Mouse (Mus musculus) c-Kit-negative CD71-positive TER-119-positive erythroid progenitor cells, embryonic 14.5 days (primary cell): ENCODE measurements around the gene Klk1b22.
"Not testable (repeated sequence)": the region's sequence is repeated elsewhere in the genome, so short reads cannot be mapped to it uniquely, and the experiment has no call there.

Experiments used
- DNase-seq: peaks from one replicate; pipeline ENCODE4 v3.0.0-alpha.2; 2013; ENCODE audit warnings: low read depth, low spot score

Klk1b22 gene

DNA sequence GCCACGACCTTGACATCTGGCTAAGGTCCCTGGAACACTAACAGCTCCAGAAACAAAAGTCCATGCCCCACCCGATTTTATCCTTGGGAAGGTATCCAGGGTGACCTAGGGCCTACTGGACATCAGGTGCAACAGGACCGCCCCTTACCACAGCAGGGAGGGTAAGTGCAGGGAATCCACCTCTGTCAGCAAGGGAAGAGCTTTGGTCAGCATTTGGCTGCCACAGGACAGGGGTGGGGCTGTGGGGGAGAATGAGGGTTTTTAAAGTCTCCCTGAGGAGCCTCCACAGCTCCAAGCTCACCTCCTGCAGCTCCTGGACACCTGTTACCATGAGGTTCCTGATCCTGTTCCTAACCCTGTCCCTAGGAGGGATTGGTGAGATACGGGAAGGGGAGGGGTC lies at the start of gene Klk1b22:
TSS of gene Klk1b22 (plus strand) at position 301 of the 400 bp plus-strand sequence.
- DNase-seq, result no peak

DNA sequence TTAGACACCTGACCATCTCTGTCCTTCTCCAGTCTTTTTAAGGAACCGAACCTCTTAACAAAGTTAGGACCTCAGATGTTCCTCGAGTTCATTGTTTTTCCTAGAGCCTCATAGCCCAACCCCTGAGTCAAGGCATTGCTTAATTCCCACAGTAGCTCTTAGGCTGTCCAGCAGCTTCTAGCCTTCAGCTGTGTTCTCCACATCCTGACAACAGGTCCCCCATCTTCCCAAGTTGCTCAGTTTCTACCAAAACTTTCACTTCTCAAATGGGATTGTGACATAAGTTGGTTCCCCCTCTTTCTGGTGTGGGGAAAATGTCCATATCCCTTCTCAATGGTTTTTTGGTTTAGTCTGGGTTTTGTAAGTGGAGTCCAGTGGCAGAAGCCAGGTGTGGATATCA lies 40.4 kb upstream of the Klk1b22 start:
- DNase-seq, result no peak

DNA sequence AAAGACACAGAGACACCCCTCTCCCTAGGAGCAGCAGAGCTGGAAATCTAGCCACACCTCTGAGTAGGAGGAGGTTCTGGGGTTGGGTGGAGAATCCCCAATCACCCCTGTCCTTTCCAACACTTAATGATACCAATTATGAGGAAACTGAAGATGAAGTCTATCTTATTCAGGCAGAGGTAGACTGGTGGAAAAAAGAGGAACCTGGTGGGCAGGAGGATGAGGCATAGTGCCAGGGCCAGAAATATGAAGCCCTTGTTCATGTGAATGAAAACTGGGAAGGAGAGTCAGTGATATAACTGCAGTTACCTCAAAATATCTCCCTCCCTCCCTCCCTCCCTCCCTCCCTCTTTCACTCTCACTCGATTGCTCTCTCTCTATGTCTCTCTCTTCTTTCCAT lies 34.8 kb upstream of the Klk1b22 start:
- DNase-seq, result no peak

DNA sequence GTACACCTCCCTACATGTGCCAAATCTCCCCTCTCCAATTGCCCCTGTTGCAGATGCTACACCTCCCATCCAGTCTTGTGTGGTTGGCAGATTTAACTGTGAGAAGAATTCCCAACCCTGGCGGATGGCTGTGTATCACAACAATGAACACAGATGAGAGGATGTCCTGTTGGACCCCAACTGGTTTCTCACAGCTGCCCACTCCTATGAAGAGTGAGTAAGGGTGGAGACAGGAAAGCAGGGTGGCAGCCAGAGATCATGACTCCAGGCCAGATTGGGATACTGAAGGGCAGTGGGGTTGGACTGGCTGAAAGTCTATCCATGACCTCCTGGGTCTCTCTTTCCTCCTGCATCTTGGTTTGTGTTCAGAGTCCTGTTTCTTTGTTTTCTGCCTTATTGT lies 16.4 kb upstream of the Klk1b22 start:
- no peak for DNase-seq

DNA sequence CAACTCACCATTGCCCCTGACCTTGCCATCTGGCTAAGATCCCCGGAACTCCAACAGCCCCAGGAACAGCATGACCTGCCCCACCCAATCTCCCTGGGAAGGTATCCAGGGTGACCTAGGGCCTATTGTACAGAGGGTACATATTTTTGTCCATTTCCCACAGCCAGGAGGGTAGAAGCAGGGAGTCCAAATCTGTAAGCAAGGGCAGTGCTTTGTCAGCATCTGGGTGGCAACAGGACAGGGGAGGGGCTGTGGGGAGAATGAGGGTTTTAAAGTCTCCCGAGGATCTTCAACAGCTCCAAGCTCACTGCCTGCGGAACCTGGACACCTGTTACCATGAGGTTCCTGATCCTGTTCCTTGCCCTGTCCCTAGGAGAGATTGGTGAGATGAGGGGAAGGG lies 10.4 kb upstream of the Klk1b22 start, which contains the start of gene Klk1b21:
TSS of gene Klk1b21 (plus strand) at position 301 of the 400 bp plus-strand sequence.
- DNase-seq, result not testable (repeated sequence)

DNA sequence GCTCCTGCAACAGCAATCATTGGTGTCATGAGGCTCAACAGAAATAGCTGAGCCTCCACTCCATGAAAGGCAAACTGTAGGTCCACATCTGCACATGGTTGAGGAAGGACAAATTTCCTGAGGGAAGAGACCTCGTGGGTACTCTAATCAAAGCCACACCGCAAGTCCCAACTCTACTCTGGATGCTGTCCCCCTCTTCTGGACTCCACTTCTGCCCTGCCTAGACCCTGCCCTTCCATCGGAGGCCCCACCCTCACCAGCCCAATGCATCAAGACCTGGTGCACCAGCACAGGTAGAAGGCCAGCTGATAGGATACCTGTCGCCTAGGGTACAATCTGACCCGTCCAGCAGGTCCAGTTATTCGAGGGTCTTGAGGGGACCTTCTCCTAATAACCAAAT lies 11.0 kb downstream of the Klk1b22 start:
- no peak for DNase-seq

DNA sequence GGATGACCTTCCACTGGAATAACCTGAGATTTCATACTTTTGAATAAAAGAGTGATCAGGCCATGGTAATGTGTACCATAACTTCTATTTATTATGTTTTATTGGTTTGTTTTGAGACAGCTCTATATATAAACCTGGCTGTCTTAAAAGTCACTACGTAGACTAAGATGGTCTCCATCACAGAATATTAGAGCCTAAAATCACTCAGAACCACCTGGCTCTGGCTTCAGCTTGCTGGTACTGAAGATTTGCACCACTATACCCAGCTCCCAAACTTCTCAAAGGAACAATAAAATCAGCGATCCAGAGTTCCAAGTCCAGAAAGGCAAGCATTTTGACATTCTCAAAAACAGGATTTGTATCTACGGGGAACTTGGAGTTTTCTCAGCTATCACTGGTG lies 24.0 kb downstream of the Klk1b22 start, which contains the start of gene Klk1b16:
TSS of gene Klk1b16 (plus strand) at position 301 of the 400 bp plus-strand sequence.
- no peak for DNase-seq
